Mouse (Mus musculus): ENCODE measurements around the gene Pik3r1.

The Pik3r1 gene

DNA sequence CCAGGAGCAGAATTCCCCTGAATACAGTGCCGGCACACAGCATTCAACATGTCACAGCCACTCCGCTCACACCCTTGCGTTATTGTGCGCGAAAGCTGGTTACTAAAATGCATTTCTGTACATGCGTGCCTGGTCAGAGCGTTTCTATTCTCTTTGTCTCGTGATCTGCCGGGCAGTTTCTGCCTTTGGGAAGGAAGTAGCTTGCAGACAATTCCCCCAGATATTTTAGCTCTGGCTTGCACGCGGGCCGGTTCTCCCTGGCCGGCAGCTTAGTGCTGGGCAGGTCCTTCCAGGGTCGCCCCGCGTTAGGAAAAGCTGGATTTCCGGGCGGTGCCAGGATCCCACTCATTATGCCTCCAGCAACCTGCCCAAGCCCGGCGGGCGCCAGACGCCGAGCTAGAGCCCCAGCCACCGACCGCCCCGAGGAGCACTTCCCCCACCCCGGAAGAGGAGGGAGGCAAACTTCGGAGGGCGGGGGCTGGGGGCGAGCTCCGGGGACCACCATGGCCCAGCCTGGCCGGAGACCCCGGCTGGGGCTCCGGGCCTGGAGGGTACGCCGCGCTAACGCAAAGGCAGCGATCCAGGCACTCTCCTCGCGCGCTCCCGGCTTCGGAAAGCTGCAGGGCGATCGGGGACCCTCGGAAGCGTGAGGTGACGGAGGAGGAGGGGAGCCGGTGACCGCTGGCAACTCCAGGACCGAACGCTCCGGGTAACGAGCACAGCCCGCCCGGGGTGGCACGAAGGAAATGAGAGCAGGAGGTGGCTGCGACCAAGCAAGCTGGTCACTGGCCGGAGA is 806 bp downstream of the Pik3r1 start:
- peak; percentile 36 for DNase-seq (ENCODE audit: low spot score)

GRCm38 (mm10) chr13:101766605-101767012 is 1.4 kb downstream of the Pik3r1 start:
- DNase-seq (ENCODE audit: low spot score): no peak

GRCm38 (mm10) chr13:101765976-101766375 is 2.0 kb downstream of the Pik3r1 start:
- DNase-seq (ENCODE audit: low spot score): no peak

GRCm38 (mm10) chr13:101764111-101764510 is 3.9 kb downstream of the Pik3r1 start:
- DNase-seq (ENCODE audit: low spot score): no peak

DNA sequence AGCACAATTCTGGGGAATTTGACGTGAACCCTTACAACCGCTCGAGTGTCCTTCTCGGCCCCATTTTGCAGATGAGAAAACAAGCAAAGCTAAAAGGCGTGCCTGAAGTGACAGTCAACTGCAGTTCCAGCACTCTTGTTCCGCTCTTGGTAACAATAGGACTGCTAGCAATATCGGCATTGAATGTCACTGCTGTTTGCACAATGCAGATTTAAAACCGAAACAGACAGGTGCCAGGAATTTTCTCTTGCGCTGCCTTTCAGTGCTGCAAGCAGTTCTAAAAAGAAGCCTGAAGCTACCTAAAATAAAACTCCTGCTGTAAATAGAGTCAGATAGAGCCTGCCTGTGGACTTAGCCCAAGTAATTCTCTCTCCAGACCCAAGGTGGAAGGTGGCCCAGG is 4.3 kb downstream of the Pik3r1 start:
- DNase-seq (ENCODE audit: low spot score): no peak

DNA sequence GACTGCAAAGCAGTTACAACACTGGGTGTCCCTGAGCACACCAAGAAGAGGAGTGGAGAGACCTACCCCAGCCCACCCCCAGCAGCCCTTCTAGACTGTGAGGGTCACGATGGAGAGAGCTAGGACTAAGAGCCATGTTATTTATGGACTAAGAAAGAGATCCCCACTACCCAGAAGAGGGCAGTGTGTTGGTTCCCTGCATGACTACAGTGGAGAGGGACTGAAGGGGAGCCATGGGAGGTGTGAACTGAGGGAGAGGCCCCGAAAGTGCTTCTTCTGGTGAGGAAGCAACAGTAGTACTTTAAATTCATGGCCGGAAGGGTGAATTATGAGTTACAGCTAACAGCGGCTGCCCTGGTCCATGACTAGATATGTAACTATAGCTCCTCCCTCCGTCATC is 4.9 kb downstream of the Pik3r1 start:
- no peak for DNase-seq (ENCODE audit: low spot score)

- no peak for DNase-seq (ENCODE audit: low spot score)
These were observed 6.4 kb downstream of the Pik3r1 start for GRCm38 (mm10) chr13:101761617-101762016.

- no peak for DNase-seq (ENCODE audit: low spot score)
These were observed 7.1 kb downstream of the Pik3r1 start for GRCm38 (mm10) chr13:101760953-101761352.

GRCm38 (mm10) chr13:101760001-101760687 is 7.9 kb downstream of the Pik3r1 start:
- DNase-seq (ENCODE audit: low spot score): no peak

DNA sequence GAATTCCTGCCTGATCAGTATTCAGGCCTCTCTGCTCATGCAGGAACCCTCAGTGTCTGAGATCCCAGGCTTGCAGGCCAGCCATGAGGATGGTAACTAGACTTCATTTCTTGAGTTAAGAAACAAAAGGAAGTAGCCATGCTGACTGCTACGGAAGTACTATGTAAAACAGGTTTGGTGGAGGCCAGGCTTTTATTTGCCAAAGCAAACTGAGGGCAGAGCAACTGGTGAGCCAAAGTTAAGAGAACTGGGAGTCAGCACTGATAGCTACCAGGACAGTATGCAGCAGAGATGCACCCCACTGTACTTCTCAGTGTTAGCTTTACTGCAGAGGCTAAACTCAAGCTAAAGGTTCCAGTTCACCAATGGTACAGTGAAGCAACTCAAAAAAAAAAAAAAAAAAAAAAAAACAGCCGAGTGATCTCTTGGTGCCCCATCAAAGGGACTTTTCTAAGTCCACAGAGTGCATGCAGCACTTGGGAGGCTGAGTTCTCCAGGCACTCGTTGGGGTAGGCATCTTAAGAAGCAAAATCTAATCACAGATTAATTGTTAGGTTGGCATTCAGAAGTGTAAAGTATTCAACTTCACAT is 8.6 kb downstream of the Pik3r1 start:
- DNase-seq (ENCODE audit: low spot score): no peak

GRCm38 (mm10) chr13:101757801-101758422 is 10.1 kb downstream of the Pik3r1 start:
- no peak for DNase-seq (ENCODE audit: low spot score)

DNA sequence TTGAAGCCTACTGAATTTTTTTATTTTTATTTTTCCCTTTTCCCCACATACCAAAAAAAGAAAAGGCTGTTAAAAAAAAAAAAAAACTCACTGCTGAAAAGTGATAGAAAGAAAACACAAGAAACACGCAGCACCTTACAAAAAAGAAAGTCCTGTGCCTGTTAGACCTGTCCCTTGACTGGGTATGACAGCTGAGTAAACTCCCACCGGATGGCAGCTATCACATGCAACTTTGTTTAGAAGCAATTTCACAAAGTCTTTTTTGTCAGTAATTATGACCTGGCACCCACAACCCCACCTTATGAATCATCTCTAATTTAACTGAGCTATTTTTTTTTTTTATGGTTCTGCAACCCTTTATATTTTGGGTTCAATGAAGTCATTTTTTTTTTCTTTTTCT is 12.8 kb downstream of the Pik3r1 start:
- no peak for DNase-seq (ENCODE audit: low spot score)

GRCm38 (mm10) chr13:101753639-101754038 is 14.4 kb downstream of the Pik3r1 start:
- no peak for DNase-seq (ENCODE audit: low spot score)

GRCm38 (mm10) chr13:101751816-101752215 is 16.2 kb downstream of the Pik3r1 start:
- DNase-seq (ENCODE audit: low spot score): no peak

GRCm38 (mm10) chr13:101746012-101746595 is 21.9 kb downstream of the Pik3r1 start:
- no peak for DNase-seq (ENCODE audit: low spot score)

- DNase-seq (ENCODE audit: low spot score): no peak
These were observed 23.1 kb downstream of the Pik3r1 start for GRCm38 (mm10) chr13:101744943-101745342.

DNA sequence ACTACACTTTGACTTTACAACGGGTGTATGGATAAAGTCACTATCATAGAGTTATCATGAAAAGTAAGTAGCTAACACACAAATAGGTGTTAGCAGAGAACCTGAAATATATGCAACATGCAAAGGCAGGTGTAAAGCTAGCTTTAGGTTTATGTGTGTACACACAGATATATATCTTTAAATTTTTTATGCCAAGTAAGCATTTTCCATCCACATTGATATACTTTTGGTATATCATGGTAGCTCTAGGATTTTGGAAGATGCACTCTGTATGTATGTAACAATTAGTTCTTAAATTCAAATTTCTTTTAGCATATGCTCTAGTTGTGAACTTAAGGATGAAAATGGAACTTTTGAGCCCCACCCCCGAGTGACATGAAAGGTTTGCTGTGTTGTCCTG is 24.0 kb downstream of the Pik3r1 start:
- no peak for DNase-seq (ENCODE audit: low spot score)

DNA sequence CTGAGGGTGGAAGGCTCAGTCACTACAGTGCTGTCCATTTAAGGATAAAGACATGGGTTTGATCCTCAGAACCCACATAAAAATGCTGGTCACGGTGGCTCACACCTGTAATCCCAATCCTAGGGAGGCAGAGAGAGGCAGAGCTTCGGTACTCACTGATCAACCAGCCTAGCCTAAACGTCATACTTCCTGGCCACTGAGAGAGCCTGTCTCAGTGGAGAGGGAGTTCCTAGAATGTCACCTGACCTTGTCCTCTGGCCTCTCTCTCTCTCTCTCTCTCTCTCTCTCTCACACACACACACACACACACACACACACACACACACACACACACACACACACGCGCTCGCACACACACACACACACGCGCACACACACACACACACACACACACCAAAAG is 24.8 kb downstream of the Pik3r1 start:
- no peak for DNase-seq (ENCODE audit: low spot score)

GRCm38 (mm10) chr13:101742596-101742995 is 25.4 kb downstream of the Pik3r1 start:
- no peak for DNase-seq (ENCODE audit: low spot score)

DNA sequence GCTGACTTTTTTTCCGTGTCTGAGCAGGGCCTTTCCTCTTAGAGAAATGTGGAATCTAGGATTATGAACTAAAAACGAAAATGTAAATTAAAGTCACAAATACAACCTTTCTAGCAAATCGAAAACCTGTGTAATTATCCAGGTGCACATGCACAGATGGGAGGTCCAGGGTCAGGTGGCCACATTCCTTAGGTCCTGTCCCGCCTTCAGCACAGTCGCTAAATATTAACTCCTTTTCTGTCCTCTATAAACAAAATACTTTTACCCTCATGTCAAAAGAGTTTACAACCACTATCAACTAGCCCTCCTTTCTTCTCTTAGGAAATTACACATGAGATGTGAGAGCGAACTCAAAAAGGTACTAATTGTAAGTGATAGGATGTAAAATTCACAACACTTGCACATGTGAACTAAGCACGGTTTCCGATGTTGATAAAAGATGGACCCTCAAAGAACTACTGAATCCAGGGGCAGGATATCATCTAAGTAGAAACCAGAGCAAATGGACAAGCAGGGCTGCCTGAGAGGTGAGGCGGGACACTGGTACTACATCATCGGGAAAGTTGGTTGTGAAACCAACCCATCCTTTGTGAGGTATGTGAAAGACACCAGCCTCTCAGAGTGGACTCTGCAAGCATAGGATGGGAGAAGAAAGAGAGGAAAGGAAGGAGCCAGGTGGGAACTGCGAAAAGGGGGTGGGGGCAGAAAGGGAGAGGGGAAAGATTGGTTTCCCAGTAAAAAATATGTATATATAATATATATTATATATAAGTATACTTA is 26.3 kb downstream of the Pik3r1 start:
- DNase-seq (ENCODE audit: low spot score): no peak

GRCm38 (mm10) chr13:101739732-101740381 is 28.2 kb downstream of the Pik3r1 start:
- no peak for DNase-seq (ENCODE audit: low spot score)
